Mouse (Mus musculus) kidney, embryonic 16.5 days (tissue): ENCODE measurements around the gene Gm44805. TPM values are rescaled to one million over a fixed set of nuclear protein-coding genes. Genes with fewer than 3 reads are reported as not detected.

Source experiments
- ATAC-seq: fragments of 200-750 bp; cut with Nextera tagmentation; 2 replicates; pipeline ENCODE4 v1.8.0; 2017; ENCODE audit warnings: moderate TSS enrichment; ENCODE audit not compliant: low FRiP score, low TSS enrichment
- H3K27ac ChIP-seq: fragments of 300-500 bp; sonication (generic); 2 replicates; pipeline ENCODE4 v1.5.1; 2014; ENCODE audit warnings: low read length
- H3K27me3 ChIP-seq: fragments of 300-500 bp; sonication (generic); 2 replicates; pipeline ENCODE4 v1.6.1; 2014; ENCODE audit warnings: low read length, control low read depth, mixed read lengths; ENCODE audit not compliant: insufficient read depth
- H3K36me3 ChIP-seq: fragments of 300-500 bp; sonication (generic); 2 replicates; pipeline ENCODE4 v1.6.1; 2014; ENCODE audit warnings: low read length, control low read depth, mixed read lengths; ENCODE audit not compliant: insufficient read depth
- H3K4me1 ChIP-seq: fragments of 300-500 bp; sonication (generic); 2 replicates; pipeline ENCODE4 v1.6.1; 2014; ENCODE audit warnings: low read length, control low read depth, mixed read lengths; ENCODE audit not compliant: insufficient read depth
- H3K4me2 ChIP-seq: fragments of 300-500 bp; sonication (generic); replicated peaks from 2 replicates; pipeline ENCODE4 v1.6.1; 2014; ENCODE audit warnings: low read depth, low read length
- H3K4me3 ChIP-seq: fragments of 300-500 bp; sonication (generic); 2 replicates; pipeline ENCODE4 v1.5.1; 2014; ENCODE audit warnings: mild to moderate bottlenecking, low read length
- H3K9ac ChIP-seq: fragments of 300-500 bp; sonication (generic); replicated peaks from 2 replicates; pipeline ENCODE4 v1.6.1; 2014; ENCODE audit warnings: low read length
- H3K9me3 ChIP-seq: fragments of 300-500 bp; sonication (generic); 2 replicates; pipeline ENCODE4 v1.6.1; 2016; ENCODE audit warnings: low read length, control low read depth
- WGBS: fragments of 180-500 bp; shearing (Covaris S2); extraction: QIAGEN DNeasy Blood & Tissue Kit; methylation state at CpG from one replicate; pipeline ENCODE4 v1.1.7; 2014; 5-methylcytosine and 5-hydroxymethylcytosine counted together
- polyA plus RNA-seq: library from polyadenylated mRNA; unstranded; fragments of >200 nt; fragmentation: Nextera tagmentation; extraction: Ambion mirVana; gene quantifications from 2 replicates; pipeline ENCODE4 v1.2.1, GENCODE M21; 2015

Gm44805 gene
- polyA plus RNA-seq, 1 experiment from 2014 or later: not detected

DNA sequence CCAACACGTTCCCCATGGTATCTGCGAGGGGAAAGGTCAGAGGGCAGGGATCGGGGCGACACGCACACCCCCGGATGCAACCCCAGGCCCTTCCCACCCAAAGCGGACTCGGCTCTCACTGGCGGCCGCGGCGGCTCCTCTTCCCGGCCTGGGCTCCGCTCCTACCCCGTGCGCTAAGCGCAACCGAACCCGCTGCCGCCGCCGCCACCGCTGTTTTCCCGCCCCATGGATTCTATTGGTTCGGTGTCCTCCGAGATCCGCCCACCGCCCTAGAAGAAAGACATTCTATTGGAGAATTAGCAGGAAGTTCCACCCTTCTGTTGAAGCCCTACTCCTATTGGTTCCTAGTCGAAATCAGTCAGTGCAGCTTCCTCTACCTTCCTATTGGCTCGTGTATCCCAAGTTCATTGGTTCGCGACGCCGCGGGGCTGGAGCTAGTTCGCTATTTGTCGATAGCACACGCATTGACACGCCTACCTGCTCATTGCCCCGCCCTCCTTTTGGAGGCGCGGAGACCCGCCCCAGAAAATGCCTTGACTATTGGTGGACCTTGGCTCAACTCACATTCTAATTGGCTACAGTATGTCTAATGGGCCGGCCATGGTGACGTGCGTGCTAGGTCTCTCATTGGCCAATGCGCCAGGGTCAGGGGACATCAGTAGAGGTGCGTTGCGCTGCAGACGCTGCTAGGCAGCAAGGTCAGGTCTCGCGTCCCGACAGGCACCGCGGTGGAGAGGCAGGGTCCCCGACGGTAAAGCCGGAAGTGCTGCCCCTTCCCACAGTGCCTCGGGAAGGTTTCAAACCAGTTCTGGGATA lies 34.2 kb upstream of the Gm44805 start, which contains the start of gene Tomm40:
Tomm40 (minus strand) TSS at position 200 of the 816 bp plus-strand sequence.
- peak; percentile 100 for ATAC-seq

DNA sequence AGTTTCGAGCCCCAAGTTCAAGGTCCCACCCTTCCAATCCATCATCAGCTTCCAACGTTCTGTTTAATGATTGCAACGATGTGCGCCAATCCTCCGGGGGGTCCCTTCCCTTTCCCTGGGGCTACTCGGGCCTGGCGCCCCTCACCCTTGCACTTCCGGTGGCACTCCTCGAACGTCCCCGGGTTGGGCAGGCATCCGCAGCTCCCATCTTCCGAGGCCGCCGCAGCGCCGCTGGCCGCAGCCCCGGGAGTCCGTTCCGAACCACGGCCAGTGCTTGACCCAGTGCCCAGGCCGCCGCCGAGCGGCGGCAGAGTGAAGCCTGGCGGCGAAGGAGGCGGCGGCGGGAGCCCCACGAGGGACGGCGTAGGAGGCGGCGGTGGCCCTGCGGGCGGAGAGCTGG lies 33.6 kb upstream of the Gm44805 start:
- Histone ChIP-seq H3K4me1 (peaks cover 22% of the 10 kb centered on the region), H3K4me3 (peak overlapping the region; percentile 81), H3K9me3 (no peaks in the 10 kb centered on the region), H3K27ac (peak overlapping the region; percentile 64), H3K36me3 (peaks cover 55% of the 10 kb centered on the region), H3K4me2 (peak overlapping the region; percentile 79), H3K9ac (peak overlapping the region; percentile 95), H3K27me3 (no peaks in the 10 kb centered on the region)
- under 1% methylated on average over 39 of the region's 39 CpGs for WGBS
- no peak for ATAC-seq

More for the DNA sequence above, 34.2 kb upstream of the Gm44805 start, which contains the start of gene Tomm40:
- Histone ChIP-seq H3K27me3 (no peaks in the 10 kb centered on the region), H3K9ac (peak within 1 kb of the TSS; percentile 95), H3K4me2 (peak within 1 kb of the TSS; percentile 79), H3K9me3 (peaks cover under 1% of the 10 kb centered on the region), H3K27ac (peak within 1 kb of the TSS; percentile 83), H3K36me3 (peaks cover 56% of the 10 kb centered on the region), H3K4me1 (peaks cover 22% of the 10 kb centered on the region), H3K4me3 (peak within 1 kb of the TSS; percentile 81)
- WGBS: under 1% methylated on average over 59 of the region's 59 CpGs

DNA sequence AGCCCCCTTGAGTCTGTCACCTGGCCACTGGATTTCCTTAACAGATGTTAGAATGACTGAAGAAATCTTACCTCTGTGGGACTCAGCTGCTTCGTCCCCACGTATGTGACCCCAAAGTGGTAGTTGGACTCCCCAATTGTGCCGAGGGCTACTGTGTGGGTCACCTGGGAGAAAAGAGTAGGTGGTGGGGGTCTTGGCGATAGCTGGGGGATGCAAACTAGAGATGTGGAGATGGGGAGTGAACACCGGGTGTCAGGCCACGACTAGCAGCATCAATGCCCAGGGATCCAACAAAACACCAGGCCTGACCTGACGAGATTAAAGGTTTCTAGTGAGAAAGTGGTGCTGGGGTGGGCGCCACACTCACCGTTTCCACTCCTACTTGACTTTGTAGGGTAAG lies 32.4 kb upstream of the Gm44805 start:
- no peak overlapping the region for H3K9ac ChIP-seq
- WGBS: 81% methylated on average over 9 of the region's 9 CpGs
- no peaks in the 10 kb centered on the region for H3K27me3 ChIP-seq
- ATAC-seq: no peak
- H3K9me3 ChIP-seq: no peaks in the 10 kb centered on the region
- peaks cover 58% of the 10 kb centered on the region for H3K36me3 ChIP-seq
- H3K4me2 ChIP-seq: no peak overlapping the region
- no peak overlapping the region for H3K4me3 ChIP-seq
- no peak overlapping the region for H3K27ac ChIP-seq
- H3K4me1 ChIP-seq: peaks cover 22% of the 10 kb centered on the region

DNA sequence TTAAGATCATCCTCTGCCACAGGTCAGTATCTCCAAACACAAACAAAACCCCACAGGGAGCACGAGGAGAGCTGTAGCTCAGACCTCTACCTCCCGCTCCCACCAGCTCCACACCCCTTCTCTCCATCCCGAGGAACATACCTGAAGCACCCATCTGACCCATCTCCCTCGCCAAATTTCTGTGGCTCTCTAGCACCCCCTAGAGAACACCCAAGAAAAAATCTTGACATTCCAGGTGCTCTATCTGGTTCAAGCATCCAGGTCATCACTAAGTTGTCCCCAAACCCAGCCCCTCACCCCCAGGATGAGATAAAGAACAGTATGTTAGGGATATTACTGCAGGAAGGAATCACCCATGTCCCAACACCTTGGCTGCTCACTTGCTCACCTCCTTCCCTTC lies 32.0 kb upstream of the Gm44805 start:
- Histone ChIP-seq H3K27ac (no peak overlapping the region), H3K36me3 (peaks cover 57% of the 10 kb centered on the region), H3K27me3 (no peaks in the 10 kb centered on the region), H3K4me3 (no peak overlapping the region), H3K9me3 (no peaks in the 10 kb centered on the region), H3K4me2 (no peak overlapping the region), H3K9ac (no peak overlapping the region), H3K4me1 (peaks cover 22% of the 10 kb centered on the region)
- ATAC-seq: no peak
- WGBS: 49% methylated on average over 4 of the region's 4 CpGs

DNA sequence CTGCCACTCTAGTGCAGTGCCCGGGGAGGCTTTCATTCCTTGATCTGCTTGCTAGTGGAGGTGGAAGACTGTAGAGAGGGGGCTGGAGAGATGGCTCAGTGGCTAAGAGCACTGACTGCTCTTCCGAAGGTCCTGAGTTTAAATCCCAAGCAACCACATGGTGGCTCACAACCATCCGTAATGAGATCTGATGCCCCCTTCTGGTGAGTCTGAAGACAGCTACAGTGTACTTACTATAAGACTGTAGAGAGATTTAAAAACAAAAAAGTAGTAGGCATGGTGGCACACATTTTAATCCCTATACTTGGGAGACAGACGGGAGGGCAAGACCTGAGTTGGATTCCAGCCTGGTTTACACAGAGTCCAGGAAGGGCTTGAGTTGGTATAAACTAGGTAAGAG lies 31.2 kb upstream of the Gm44805 start:
- no peaks in the 10 kb centered on the region for H3K9me3 ChIP-seq
- H3K4me3 ChIP-seq: no peak overlapping the region
- H3K27ac ChIP-seq: no peak overlapping the region
- H3K4me1 ChIP-seq: peaks cover 22% of the 10 kb centered on the region
- no peak overlapping the region for H3K9ac ChIP-seq
- no peaks in the 10 kb centered on the region for H3K27me3 ChIP-seq
- no peak for ATAC-seq
- H3K36me3 ChIP-seq: peaks cover 62% of the 10 kb centered on the region
- WGBS: 84% methylated on average over 4 of the region's 4 CpGs
- H3K4me2 ChIP-seq: no peak overlapping the region

DNA sequence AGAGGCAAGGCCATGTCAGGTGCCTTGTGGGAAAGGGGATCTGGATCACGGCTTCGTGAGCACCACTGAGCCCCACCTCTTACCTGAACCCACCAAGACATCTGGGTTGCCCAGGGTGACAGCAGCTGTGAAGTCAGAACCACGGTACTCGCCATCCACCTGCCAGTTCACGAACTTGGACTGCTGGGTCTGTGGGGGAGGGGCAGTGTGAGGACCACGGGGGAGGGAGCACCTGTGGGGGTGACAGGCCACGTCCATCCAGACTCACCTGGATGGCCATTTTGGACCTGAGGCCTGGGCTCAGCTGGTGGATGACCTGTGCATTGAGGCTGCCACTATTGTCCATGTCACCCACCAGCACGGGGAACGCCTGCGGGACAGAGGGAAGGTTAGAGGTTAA lies 29.4 kb upstream of the Gm44805 start:
- H3K4me1 ChIP-seq: peaks cover 14% of the 10 kb centered on the region
- H3K36me3 ChIP-seq: peaks cover 65% of the 10 kb centered on the region
- ATAC-seq: no peak
- no peak overlapping the region for H3K4me2 ChIP-seq
- no peaks in the 10 kb centered on the region for H3K27me3 ChIP-seq
- WGBS: 86% methylated on average over 10 of the region's 10 CpGs
- H3K9ac ChIP-seq: no peak overlapping the region
- no peak overlapping the region for H3K4me3 ChIP-seq
- no peaks in the 10 kb centered on the region for H3K9me3 ChIP-seq
- no peak overlapping the region for H3K27ac ChIP-seq

DNA sequence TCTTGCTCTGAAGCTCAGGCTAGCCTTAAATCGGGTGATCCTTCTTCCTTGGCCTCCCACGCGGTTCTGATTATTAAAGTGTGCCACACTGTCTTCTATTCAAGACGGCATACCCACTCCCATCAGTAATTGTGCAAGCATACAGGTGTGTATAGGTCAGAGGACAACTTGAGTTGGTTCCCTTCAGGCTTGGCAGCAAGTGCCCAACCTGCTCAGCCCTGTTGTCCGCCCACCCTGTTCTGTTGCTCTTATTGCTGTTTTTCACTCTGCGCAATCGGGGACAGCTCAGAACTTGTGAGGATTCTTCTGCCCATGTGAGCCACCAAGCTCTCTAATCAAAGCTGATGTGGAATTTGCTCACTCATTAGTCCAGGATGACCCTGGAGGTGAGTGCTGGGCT lies 24.0 kb upstream of the Gm44805 start:
- Histone ChIP-seq H3K4me3 (no peak overlapping the region), H3K9me3 (no peaks in the 10 kb centered on the region), H3K9ac (no peak overlapping the region), H3K4me1 (peaks cover 6% of the 10 kb centered on the region; the same call in 1 of the 2 replicates), H3K36me3 (peaks cover 65% of the 10 kb centered on the region), H3K27ac (no peak overlapping the region), H3K4me2 (no peak overlapping the region), H3K27me3 (no peaks in the 10 kb centered on the region)
- ATAC-seq: no peak
- 97% methylated on average over 7 of the region's 7 CpGs for WGBS

DNA sequence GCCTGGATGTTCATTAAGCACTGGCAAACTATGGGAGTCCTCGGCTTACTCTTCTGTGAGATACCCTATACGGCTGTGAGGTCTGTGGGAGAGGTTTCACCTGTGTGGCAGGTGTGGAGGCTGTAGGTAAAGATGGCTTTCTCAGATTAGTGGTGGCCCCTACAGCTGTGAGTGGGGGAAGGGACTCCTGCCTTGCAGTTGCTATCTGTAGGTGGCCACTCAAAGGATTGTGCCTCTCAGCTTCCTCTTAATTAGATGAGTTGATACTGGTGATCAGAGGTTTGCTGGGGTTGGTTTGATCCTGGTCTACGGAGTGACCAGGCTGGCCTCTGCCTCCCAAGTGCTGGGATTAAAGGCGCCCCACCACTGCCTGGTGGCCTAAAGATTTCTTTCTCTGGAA lies 23.3 kb upstream of the Gm44805 start:
- Histone ChIP-seq H3K4me1 (peaks cover 9% of the 10 kb centered on the region), H3K9ac (no peak overlapping the region), H3K36me3 (peaks cover 59% of the 10 kb centered on the region), H3K9me3 (no peaks in the 10 kb centered on the region), H3K27me3 (no peaks in the 10 kb centered on the region), H3K4me2 (no peak overlapping the region), H3K27ac (no peak overlapping the region), H3K4me3 (no peak overlapping the region)
- ATAC-seq: no peak
- 90% methylated on average over 4 of the region's 4 CpGs for WGBS

DNA sequence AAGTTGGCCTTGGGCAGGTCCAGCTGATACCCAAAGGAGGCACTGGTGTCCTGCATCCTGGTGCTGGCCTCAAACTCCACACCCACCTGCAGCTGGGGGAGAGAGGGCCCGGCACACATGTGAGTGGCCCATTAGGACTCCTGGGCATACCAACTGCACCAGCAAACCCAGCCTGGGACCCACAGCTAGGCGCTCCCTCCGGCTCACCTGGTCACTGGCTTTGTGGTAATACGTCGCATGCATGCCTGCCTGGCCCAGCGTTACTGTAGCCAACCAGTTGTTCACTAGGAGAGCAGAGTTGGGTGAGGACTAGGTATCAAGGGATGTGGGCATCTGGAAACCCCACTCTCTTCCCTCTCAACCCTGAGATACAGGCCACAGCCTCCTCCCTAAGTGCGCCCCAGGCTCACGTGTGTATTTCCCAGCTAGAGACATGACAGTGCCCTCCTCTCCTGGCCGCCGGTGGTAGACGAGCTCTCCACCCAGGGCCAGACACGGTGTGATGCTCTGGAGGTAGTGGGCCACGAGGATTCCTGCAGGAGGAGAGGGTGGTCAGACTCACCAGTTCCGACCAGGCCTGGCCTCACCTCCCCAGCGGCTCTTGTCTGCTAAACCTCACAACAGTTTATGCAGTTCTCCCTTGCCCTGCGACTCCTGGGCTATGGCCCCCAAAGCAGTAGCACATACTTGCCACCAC lies 21.8 kb upstream of the Gm44805 start:
- H3K36me3 ChIP-seq: peaks cover 46% of the 10 kb centered on the region
- WGBS: 89% methylated on average over 14 of the region's 16 CpGs
- no peak for ATAC-seq

More for the DNA sequence above, 21.8 kb upstream of the Gm44805 start:
- Histone ChIP-seq H3K9ac (no peak overlapping the region), H3K9me3 (no peaks in the 10 kb centered on the region), H3K27ac (no peak overlapping the region), H3K4me2 (no peak overlapping the region), H3K4me1 (peaks cover 23% of the 10 kb centered on the region), H3K27me3 (no peaks in the 10 kb centered on the region), H3K4me3 (no peak overlapping the region)
